Mouse (Mus musculus) adrenal gland, postnatal 25 days (tissue): Measurements from ENCODE around the gene Cenpf. TPM values are rescaled to one million over a fixed set of nuclear protein-coding genes. Genes with fewer than 3 reads are reported as not detected.
"Not testable (repeated sequence)": the region's sequence is repeated elsewhere in the genome, so short reads cannot be mapped to it uniquely, and the experiment has no call there.

Experiments
- DNase-seq: peaks from one replicate; pipeline ENCODE4 v3.0.0; 2021; ENCODE audit warnings: mixed read lengths
- total RNA-seq: library from RNA; stranded (reverse); gene quantifications from 2 replicates; pipeline ENCODE4 v1.2.3, GENCODE M21; 2021

Gene Cenpf
- total RNA-seq, 1 experiment from 2014 or later, result 7.2 TPM

- DNase-seq, result no peak
These were observed 6.5 kb upstream of the Cenpf start for GRCm38 (mm10) chr1:189694391-189694790.

- DNase-seq, result not testable (repeated sequence)
These were observed 4.6 kb upstream of the Cenpf start for GRCm38 (mm10) chr1:189692442-189692841.

GRCm38 (mm10) chr1:189689050-189689833, 1.4 kb upstream of the Cenpf start:
- no peak for DNase-seq

DNA sequence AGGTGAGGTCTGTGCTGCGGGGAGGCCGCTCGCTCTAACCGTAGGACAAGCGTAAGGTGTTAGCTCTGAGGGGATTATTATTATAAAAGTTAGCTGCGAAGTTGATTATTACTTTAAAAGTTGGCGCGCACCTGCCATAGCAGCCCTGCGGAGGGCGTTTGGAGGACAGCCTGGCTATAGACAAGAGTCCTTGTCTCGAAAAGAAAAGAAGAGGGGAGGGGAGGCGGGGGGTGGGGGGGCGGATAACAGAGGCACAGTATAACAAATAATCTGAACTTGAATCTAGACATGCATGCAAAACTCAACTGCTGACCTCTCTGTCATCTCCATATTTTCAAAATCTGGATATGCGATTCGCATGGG, 483 bp upstream of the Cenpf start:
- DNase-seq, result no peak

- no peak for DNase-seq
These were observed 1.9 kb downstream of the Cenpf start for GRCm38 (mm10) chr1:189686025-189686424.

GRCm38 (mm10) chr1:189684786-189685415, 3.0 kb downstream of the Cenpf start:
- no peak for DNase-seq

DNA sequence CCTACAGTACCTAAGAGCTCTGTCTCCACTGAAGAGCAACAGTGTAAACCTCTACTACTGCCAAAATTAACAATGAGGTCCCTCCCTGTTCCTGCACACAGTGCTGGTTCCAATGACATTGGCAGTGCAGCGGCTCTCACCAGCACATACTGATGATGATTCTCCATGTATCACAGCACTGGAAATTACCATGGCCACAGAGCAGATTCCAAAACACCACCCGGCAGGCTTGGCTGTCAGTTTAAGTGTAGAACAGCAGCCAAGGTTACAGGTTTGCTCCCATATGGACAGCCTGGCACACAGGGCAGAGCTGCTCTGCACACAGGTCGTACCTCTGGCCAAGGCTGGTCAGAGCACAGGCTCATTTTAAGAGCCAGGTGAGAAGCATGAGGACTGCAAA, 8.3 kb downstream of the Cenpf start:
- DNase-seq, result no peak

DNA sequence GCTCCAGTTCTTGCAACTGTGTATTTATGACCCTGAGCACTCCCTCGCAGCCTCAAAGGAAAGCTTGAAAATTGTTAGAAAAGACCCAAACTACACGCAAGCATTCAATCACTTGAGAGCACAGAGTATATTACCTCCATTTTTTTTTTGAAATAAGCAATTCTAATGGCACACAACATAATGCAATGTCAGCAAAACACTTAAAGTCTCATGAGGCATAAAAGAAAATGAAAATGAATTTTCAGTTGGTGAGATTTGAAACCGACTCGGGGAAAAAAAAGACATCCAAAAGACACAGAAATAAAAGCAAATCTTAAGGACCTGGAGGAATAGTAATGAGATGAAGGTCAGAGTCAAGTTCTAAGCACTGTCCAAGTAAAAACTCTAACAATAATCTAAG, 11.9 kb downstream of the Cenpf start:
- no peak for DNase-seq

- DNase-seq, result no peak
These were observed 12.5 kb downstream of the Cenpf start for GRCm38 (mm10) chr1:189675421-189675820.

DNA sequence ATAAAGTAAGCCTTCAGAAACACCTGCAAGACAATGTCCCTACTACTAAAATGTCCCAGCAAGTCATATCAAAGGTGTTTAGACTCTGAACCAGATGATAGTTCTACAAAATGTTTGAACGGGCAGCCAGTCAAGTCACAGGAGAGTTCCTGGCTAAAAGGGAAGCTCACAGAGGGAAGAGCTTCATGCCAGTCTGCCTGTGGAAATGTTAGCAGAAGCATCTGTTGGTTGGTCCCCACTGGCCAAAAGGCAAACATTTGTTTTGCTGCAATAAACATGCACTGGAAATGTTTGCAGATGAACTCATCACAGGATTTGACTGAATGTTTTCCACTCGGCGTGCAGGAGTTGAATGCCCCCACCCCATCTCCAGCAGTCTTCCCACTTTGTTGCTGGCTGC, 21.9 kb downstream of the Cenpf start:
- no peak for DNase-seq

- DNase-seq, result no peak
These were observed 23.1 kb downstream of the Cenpf start for GRCm38 (mm10) chr1:189664873-189665144.

- DNase-seq, result no peak
These were observed 23.6 kb downstream of the Cenpf start for GRCm38 (mm10) chr1:189664061-189664872.

- no peak for DNase-seq
These were observed 24.4 kb downstream of the Cenpf start for GRCm38 (mm10) chr1:189663437-189663836.

GRCm38 (mm10) chr1:189661856-189662255, 26.0 kb downstream of the Cenpf start:
- DNase-seq, result no peak

- DNase-seq, result no peak
These were observed 30.5 kb downstream of the Cenpf start for GRCm38 (mm10) chr1:189657406-189657805.

- DNase-seq, result no peak
These were observed 34.1 kb downstream of the Cenpf start for GRCm38 (mm10) chr1:189653746-189654145.

DNA sequence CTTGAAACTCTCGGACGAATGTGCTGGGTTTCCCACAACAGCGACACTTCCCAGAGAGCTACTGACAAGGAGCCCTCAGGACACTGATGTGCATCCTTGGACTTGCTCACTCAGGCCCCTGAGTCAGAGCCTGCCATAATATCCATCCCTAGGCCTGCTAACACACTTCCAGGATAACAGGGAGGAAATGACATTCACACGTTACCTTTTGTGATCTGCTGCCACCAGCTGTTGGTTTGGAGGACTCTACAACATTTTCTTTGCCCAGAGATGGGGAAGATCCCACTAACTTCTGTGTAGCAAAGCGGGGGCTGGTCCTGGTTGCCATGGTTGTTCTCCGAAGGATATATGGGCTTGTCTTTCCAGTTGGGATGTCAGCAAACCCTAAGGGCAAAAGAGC, 41.3 kb downstream of the Cenpf start:
- DNase-seq, result no peak

DNA sequence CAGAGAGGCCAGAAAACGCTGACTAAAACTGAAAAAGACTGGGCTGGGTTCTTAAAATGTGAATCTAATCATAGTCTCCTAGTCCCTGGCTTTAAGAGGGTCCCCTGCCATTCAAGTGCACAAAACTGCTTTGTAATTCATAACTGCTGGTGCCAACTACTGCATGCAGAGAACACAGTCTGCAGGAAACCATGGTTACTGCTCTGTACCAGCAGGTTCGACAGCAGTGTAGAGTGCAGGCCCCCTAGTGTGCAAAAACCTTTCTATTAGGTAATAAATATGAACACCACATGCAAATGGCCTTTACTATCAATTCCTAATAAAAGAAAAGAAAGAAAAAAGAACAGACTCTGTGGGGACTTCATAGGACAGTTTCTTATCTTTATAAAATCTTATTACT, 42.5 kb downstream of the Cenpf start:
- DNase-seq, result no peak

DNA sequence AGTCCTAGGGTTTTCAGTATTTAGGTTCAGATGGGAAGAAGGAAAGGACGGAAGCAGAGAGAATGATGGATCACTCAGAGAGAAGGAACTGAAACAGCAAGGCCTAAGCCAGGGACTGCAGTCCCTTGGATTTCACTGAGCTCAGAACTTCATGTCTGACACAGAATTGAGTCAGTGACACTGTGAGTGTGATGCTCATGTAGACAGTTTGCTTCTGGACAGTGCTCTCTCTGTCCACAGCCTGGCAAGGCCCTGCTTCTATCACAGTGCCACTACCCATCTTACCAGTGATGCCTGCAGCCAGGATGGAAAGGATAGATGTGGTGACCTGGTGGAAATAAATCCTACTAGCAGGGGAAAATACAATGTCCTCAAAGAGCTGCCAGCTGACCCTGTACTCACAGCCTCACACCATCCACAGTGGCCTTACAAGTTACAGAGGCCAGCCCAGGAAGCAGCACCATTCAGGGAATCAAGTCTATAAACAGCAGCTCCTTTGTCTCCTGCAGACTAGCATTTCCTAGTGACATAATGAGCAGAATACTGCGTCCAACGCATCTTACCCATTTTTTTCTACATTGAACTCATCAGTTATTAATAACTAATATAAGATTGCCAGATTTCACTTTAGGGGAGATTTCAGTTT, 43.1 kb downstream of the Cenpf start:
- DNase-seq, result no peak

DNA sequence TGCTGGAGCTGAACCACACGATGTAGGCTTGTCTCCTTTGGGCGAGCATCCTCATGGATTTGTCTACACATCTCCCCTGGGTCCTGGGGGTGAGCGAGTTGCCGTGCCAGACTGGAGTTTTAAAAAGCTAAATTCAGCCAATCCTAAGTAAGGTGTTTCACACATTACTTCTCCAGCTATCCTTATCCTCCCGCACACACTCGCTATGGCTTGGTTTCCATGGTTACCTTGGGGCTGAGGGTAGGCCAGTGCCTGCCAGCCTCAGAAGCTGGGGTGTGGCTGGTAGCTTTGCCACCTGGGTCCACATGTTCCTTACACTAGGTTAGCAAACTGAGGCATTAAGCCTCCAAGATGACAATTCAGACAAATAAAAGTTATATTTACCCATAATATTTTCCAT, 48.3 kb downstream of the Cenpf start:
- DNase-seq, result no peak

DNA sequence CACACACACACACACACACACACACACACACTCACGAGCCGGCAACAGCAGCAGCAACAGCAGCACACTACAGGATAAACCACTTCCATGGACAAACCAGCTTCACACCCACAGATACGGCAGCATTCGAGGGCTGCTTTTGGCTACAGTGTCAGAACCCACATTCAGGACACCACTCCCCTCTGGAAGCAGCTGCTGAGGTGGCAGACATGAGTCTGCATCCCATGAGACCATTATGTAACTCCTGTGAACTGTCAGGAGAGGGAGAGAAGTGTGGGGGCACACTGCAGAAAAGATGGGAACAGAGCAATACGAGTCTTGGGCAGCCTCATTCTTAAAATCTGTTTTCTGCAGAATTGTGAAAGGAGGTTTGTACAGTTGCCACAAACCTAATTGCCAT, 54.1 kb downstream of the Cenpf start:
- DNase-seq, result no peak

DNA sequence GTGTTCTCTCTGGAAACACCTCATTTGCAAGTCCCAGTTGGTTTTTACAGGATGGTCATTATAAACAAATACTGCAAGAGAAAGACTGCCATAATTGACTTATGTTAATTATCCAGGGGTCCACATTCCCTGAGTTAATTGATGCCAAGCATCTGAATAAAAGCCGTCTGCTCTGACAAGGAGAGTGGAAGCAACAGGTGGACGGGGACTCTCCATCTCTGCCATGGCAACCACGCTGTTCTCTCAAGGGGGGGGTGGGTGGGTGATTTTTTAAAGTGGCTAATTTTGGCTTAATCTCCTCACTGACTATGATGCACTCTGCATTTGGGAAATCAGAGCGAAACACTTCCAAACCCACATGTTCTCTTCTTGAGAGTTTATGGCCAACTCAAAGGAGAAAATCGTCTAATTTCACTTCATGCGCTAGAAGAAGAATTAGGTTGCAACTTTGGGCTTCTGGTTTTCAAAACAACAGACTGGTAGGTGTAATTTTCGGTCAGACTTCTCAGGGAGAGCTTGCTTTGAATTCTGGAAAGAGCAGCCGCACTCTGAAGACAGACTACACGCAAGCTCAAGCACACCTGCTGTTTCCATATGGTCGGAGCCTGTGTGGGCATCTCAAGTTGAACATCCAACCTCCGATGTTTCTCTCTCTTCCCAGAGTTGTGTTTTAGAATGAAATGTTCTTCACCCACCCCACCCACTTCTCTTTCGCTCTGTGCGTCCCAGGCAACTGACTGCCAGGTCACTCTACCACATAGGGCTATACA, 55.8 kb downstream of the Cenpf start:
- no peak for DNase-seq
